Mouse (Mus musculus): Measurements from ENCODE around the gene Hnrnpl.

DNA sequence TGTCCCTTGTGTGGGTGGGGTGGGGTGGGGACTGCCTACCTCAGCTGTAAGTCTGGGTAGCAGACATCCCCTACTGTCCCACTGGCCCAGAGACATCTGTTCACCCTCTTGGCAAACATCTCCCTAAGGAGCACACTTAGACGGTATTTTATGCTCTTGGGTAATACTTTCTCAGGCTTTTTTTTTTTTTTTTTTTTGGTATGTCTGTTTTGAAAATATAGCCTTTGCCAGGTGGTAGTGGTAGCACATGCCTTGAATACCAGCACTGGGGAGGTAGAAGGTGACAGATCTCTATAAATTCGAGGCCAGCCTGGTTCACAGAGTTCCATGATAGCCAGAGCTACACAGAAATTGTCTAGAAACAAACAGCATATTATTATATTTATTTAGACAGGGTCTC, 15.6 kb downstream of the Hnrnpl start:
- no peak for TF ChIP-seq EP300 (IDR thresholded peaks at IDR 0.05)
- TF ChIP-seq CTCF (IDR thresholded peaks at IDR 0.05) = no peak

All from lung, postnatal 0 days (tissue).